Mouse (Mus musculus) MEL (cell line): Measurements from ENCODE around the gene Axin1. TPM values are rescaled to one million over a fixed set of nuclear protein-coding genes. Genes with fewer than 3 reads are reported as not detected.

Experiments
- DNase-seq: peaks from one replicate; pipeline ENCODE4 v3.0.0; 2011; ENCODE audit warnings: low read depth, low spot score
- H3K27ac ChIP-seq: 2 replicates; pipeline ENCODE4 v1.5.1; 2012; ENCODE audit warnings: low read depth, mild to moderate bottlenecking, control low read depth, low read length, moderate library complexity; ENCODE audit not compliant: control insufficient read depth
- H3K27me3 ChIP-seq, 2 experiments: fragments of 150-350 bp in 1 of 2; sonication (generic) in 1 of 2; 2 replicates each; pipeline ENCODE4 v1.6.1; 2012; ENCODE audit warnings: low read length in 2 of 2, mild to moderate bottlenecking in 2 of 2, improper control_type of control experiment in 1 of 2, moderate library complexity in 1 of 2; ENCODE audit not compliant: insufficient read depth in 2 of 2, control insufficient read depth in 1 of 2
- H3K36me3 ChIP-seq, 2 experiments: 2 replicates each; pipeline ENCODE4 v1.6.1; 2012 to 2014; ENCODE audit warnings: low read length in 2 of 2, improper control_type of control experiment in 1 of 2, inconsistent platforms in 1 of 2, mild to moderate bottlenecking in 1 of 2; ENCODE audit not compliant: insufficient read depth in 2 of 2, control insufficient read depth in 1 of 2
- H3K4me1 ChIP-seq, 2 experiments: fragments of 150-350 bp in 1 of 2; sonication (generic) in 1 of 2; 2 replicates each; pipeline ENCODE4 v1.6.1; 2012; ENCODE audit warnings: low read length in 2 of 2, improper control_type of control experiment in 1 of 2, mild to moderate bottlenecking in 1 of 2; ENCODE audit not compliant: insufficient read depth in 2 of 2, control insufficient read depth in 1 of 2
- H3K4me3 ChIP-seq, 2 experiments: fragments of 150-350 bp in 1 of 2; sonication (generic) in 1 of 2; 2 replicates each; pipeline ENCODE4 v1.5.1; 2012; ENCODE audit warnings: low read depth in 2 of 2, low read length in 2 of 2, mild to moderate bottlenecking in 2 of 2, moderate library complexity in 2 of 2, control low read depth in 1 of 2, improper control_type of control experiment in 1 of 2; ENCODE audit not compliant: control insufficient read depth in 1 of 2, insufficient read depth in 1 of 2
- H3K79me2 ChIP-seq: 2 replicates; pipeline ENCODE4 v1.6.1; 2012; ENCODE audit warnings: mild to moderate bottlenecking, low read length, moderate library complexity; ENCODE audit not compliant: control insufficient read depth, poor library complexity, insufficient read depth
- H3K9ac ChIP-seq: 2 replicates; pipeline ENCODE4 v1.6.1; 2012; ENCODE audit warnings: low read depth, mild to moderate bottlenecking, control low read depth, low read length, moderate library complexity; ENCODE audit not compliant: control insufficient read depth, poor library complexity, severe bottlenecking
- H3K9me3 ChIP-seq: fragments of 150-350 bp; sonication (generic); replicated peaks from 2 replicates; pipeline ENCODE4 v1.6.1; 2012; ENCODE audit warnings: mild to moderate bottlenecking, low read length, improper control_type of control experiment, moderate library complexity; ENCODE audit not compliant: insufficient read depth
- CHD1 ChIP-seq: IDR thresholded peaks from 2 replicates; pipeline ENCODE4 v1.6.1; 2012; ENCODE audit warnings: low read depth, mild to moderate bottlenecking, inconsistent platforms, low read length, improper control_type of control experiment
- CTCF ChIP-seq, 3 experiments: IDR thresholded peaks in 2 of 3; conservative IDR thresholded peaks in 1 of 3; 2 replicates each; pipeline ENCODE4 v1.5.1; 2011 to 2012; ENCODE audit warnings: low read length in 3 of 3, low read depth in 2 of 3, mild to moderate bottlenecking in 2 of 3, improper control_type of control experiment in 1 of 3, inconsistent platforms in 1 of 3, mixed read lengths in 1 of 3, moderate library complexity in 1 of 3; ENCODE audit not compliant: control insufficient read depth in 1 of 3, insufficient read depth in 1 of 3, poor library complexity in 1 of 3, severe bottlenecking in 1 of 3
- ELF1 ChIP-seq: IDR thresholded peaks from 2 replicates; pipeline ENCODE4 v1.6.1; 2014; ENCODE audit warnings: low read depth, mild to moderate bottlenecking, inconsistent platforms, low read length, improper control_type of control experiment, moderate library complexity
- EP300 ChIP-seq, 2 experiments: IDR thresholded peaks; 2 replicates each; pipeline ENCODE4 v1.6.1; 2011; ENCODE audit warnings: improper control_type of control experiment in 2 of 2, low read length in 2 of 2, low read depth in 1 of 2, mild to moderate bottlenecking in 1 of 2
- ETS1 ChIP-seq: IDR thresholded peaks from 2 replicates; pipeline ENCODE4 v1.6.1; 2012; ENCODE audit warnings: low read depth, mild to moderate bottlenecking, inconsistent platforms, low read length, improper control_type of control experiment, moderate library complexity
- GABPA ChIP-seq: IDR thresholded peaks from 2 replicates; pipeline ENCODE4 v1.6.1; 2012; ENCODE audit warnings: low read depth, mild to moderate bottlenecking, inconsistent platforms, low read length, improper control_type of control experiment, moderate library complexity
- MAZ ChIP-seq: IDR thresholded peaks from 2 replicates; pipeline ENCODE4 v1.6.1; 2012; ENCODE audit warnings: low read depth, mild to moderate bottlenecking, inconsistent platforms, low read length, improper control_type of control experiment
- MYB ChIP-seq: IDR thresholded peaks from 2 replicates; pipeline ENCODE4 v1.6.1; 2011; ENCODE audit warnings: mild to moderate bottlenecking, low read depth, low read length, improper control_type of control experiment
- NELFE ChIP-seq: IDR thresholded peaks from 2 replicates; pipeline ENCODE4 v1.6.1; 2011; ENCODE audit warnings: low read depth, low read length, improper control_type of control experiment
- POLR2A ChIP-seq, 2 experiments: IDR thresholded peaks; 2 replicates each; pipeline ENCODE4 v1.6.1; 2011 to 2012; ENCODE audit warnings: low read length in 2 of 2, mild to moderate bottlenecking in 2 of 2, control low read depth in 1 of 2, improper control_type of control experiment in 1 of 2, low read depth in 1 of 2, moderate library complexity in 1 of 2; ENCODE audit not compliant: control insufficient read depth in 1 of 2, insufficient read depth in 1 of 2, poor library complexity in 1 of 2
- POLR2AphosphoS2 ChIP-seq: IDR thresholded peaks from 2 replicates; pipeline ENCODE4 v1.6.1; 2011; ENCODE audit warnings: low read length, improper control_type of control experiment
- SIN3A ChIP-seq: IDR thresholded peaks from 2 replicates; pipeline ENCODE4 v1.6.1; 2012; ENCODE audit warnings: low read length, improper control_type of control experiment, inconsistent platforms
- TAL1 ChIP-seq: IDR thresholded peaks from 2 replicates; pipeline ENCODE4 v1.6.1; 2012; ENCODE audit warnings: mild to moderate bottlenecking, inconsistent platforms, low read length, moderate library complexity, mixed read lengths
- UBTF ChIP-seq: IDR thresholded peaks from 2 replicates; pipeline ENCODE4 v1.6.1; 2012; ENCODE audit warnings: low read depth, mild to moderate bottlenecking, inconsistent platforms, low read length, improper control_type of control experiment, moderate library complexity, borderline replicate concordance; ENCODE audit not compliant: insufficient read depth
- USF1 ChIP-seq: IDR thresholded peaks from 2 replicates; pipeline ENCODE4 v1.6.1; 2014; ENCODE audit warnings: low read depth, mild to moderate bottlenecking, inconsistent platforms, low read length, improper control_type of control experiment, moderate library complexity
- ZC3H11A ChIP-seq: IDR thresholded peaks from 2 replicates; pipeline ENCODE4 v1.6.1; 2012; ENCODE audit warnings: low read depth, mild to moderate bottlenecking, inconsistent platforms, low read length, improper control_type of control experiment
- ZMIZ1 ChIP-seq: IDR thresholded peaks from 2 replicates; pipeline ENCODE4 v1.6.1; 2012; ENCODE audit warnings: low read depth, mild to moderate bottlenecking, inconsistent platforms, low read length, improper control_type of control experiment, moderate library complexity
- ZNF384 ChIP-seq: IDR thresholded peaks from 2 replicates; pipeline ENCODE4 v1.6.1; 2012; ENCODE audit warnings: low read depth, mild to moderate bottlenecking, inconsistent platforms, low read length, improper control_type of control experiment
- polyA plus RNA-seq, 2 experiments: library from polyadenylated mRNA; stranded (reverse) in 1 of 2; unstranded in 1 of 2; fragments of >175 nt in 1 of 2; fragments of >200 nt in 1 of 2; gene quantifications; 2 replicates each; pipeline versions ENCODE4 v1.2.1 to v1.2.4; 2012; ENCODE audit warnings: low replicate concordance in 2 of 2, low read depth in 1 of 2; ENCODE audit not compliant: insufficient read length in 2 of 2, insufficient read depth in 1 of 2, missing spikeins in 1 of 2
- total RNA-seq: library from RNA; depleted of rRNA; stranded (reverse); fragments of 300-350 nt; gene quantifications from 2 replicates; pipeline ENCODE4 v1.2.3, GENCODE M21; 2012

Gene Axin1
- total and polyA plus RNA-seq, 3 experiments: 33.5 to 54.2 TPM; not detected in 1

- H3K4me1 ChIP-seq: peaks cover 3 to 25% of the 10 kb centered on the region in 2 experiments; a peak in 3 of 4 replicates
- TF ChIP-seq ZNF384 (no peak), SIN3A (no peak), MAZ (no peak), ZC3H11A (no peak), TAL1 (no peak), ETS1 (no peak)
- no peak overlapping the region; the same call in 1 of the 2 replicates for H3K9ac ChIP-seq
- H3K79me2 ChIP-seq: no peaks in the 10 kb centered on the region; the same call in 1 of the 2 replicates
- H3K27me3 ChIP-seq: no peaks in the 10 kb centered on the region; a peak in 1 of 4 replicates
- H3K9me3 ChIP-seq: no peaks in the 10 kb centered on the region
- H3K36me3 ChIP-seq: peaks cover 0 to 2% of the 10 kb centered on the region in 2 experiments; a peak in 2 of 4 replicates
- no peak overlapping the region for H3K27ac ChIP-seq
- peak overlapping the region; percentile 48 to 75 for H3K4me3 ChIP-seq
- DNase-seq: no peak
These were observed 25.7 kb upstream of the Axin1 start for GRCm38 (mm10) chr17:26112751-26113150.

DNA sequence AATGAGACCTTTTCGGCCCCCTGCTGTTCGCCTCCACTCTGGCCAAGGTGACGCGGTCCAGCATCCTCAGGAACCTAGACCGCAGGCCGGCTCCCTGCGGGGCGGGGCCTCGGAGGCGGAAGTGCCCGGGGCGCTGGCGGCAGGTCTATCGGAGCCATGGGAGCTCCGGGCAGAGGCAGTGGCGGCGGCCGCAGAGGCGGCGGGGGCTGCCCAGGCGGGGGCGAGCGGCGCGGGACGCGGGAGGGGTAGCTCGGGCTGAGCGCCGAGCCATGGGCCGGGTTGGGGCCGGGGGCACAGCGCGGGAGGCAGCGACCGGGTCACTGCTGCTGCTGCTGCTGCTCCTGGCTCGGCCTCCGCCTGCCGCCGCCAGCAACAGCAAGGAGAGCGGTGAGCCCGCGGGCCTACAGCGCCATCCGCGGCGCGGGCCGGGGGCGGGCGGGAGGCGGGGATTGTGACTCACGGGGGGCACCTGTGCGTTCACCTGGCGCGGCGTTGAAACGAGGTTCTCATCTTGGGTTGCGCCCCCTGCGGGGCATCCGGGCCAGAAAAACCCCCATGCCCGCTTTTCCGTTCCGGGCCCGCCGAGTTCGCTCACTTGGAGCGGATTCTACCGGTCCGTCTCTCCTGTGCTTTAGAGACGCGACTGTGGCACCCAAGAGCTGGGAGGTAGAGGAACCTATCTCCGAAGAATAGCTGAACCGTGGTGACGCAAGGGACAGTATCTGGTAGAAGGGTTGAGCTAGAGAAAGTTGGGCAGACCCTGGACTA is 25.1 kb upstream of the Axin1 start, which contains the start of gene Tmem8:
Gene Tmem8 (plus strand): TSS at position 119 of the 768 bp plus-strand sequence.
- H3K79me2 ChIP-seq: no peaks in the 10 kb centered on the region; the same call in 1 of the 2 replicates
- no peak within 1 kb of the TSS for H3K27ac ChIP-seq

More for the DNA sequence above, 25.1 kb upstream of the Axin1 start, which contains the start of gene Tmem8:
- TF ChIP-seq POLR2A (IDR thresholded peaks at IDR 0.05; ENCODE audit: control insufficient read depth in 1 of 2, insufficient read depth in 1 of 2, low read depth in 1 of 2, low read length in 2 of 2, poor library complexity in 1 of 2) (peak; percentile 59 to 91; a peak in 3 of 4 replicates), MYB (no peak), NELFE (peak; percentile 66), CTCF (IDR thresholded peaks at IDR 0.05 in 2 of 3, conservative IDR thresholded peaks at IDR 0.05 in 1 of 3; ENCODE audit: control insufficient read depth in 1 of 3, insufficient read depth in 1 of 3, low read depth in 2 of 3, low read length in 3 of 3, poor library complexity in 1 of 3, severe bottlenecking in 1 of 3) (peak; percentile 7 to 50 (median 20); a peak in 5 of 6 replicates), UBTF (0 out of 2 replicates have a peak, but pooled peaks have one; percentile 35), EP300 (IDR thresholded peaks at IDR 0.05; ENCODE audit: low read depth in 1 of 2, low read length in 2 of 2) (no peak), USF1 (0 out of 2 replicates have a peak, but pooled peaks have one; percentile 13), CHD1 (0 out of 2 replicates have a peak, but pooled peaks have one; percentile 19), SIN3A (peak; percentile 35; the same call in 1 of the 2 replicates), POLR2AphosphoS2 (peak; percentile 35; the same call in 1 of the 2 replicates), ELF1 (peak; percentile 90), ZMIZ1 (0 out of 2 replicates have a peak, but pooled peaks have one; percentile 29), GABPA (no peak)
- TF ChIP-seq, all 39 proteins: peak for 10
- peak within 1 kb of the TSS; percentile 75 to 89 for H3K4me3 ChIP-seq
- no peaks in the 10 kb centered on the region for H3K27me3 ChIP-seq
- peaks cover 0 to 2% of the 10 kb centered on the region in 2 experiments; a peak in 2 of 4 replicates for H3K36me3 ChIP-seq
- H3K9me3 ChIP-seq: no peaks in the 10 kb centered on the region
- H3K4me1 ChIP-seq: peaks cover 5 to 30% of the 10 kb centered on the region in 2 experiments; a peak in 3 of 4 replicates
- peak within 1 kb of the TSS; percentile 73 for H3K9ac ChIP-seq
- peak; percentile 73 for DNase-seq
